Mouse (Mus musculus) cerebellum, adult 2 months (tissue): ENCODE results near the gene Uvrag.

Source experiments
- CTCF ChIP-seq: fragments of 200-500 bp; IDR thresholded peaks from 2 replicates; pipeline ENCODE4 v1.5.1; 2011; ENCODE audit warnings: low read depth, mild to moderate bottlenecking, control low read depth, low read length, moderate library complexity, borderline replicate concordance; ENCODE audit not compliant: insufficient read depth
- POLR2A ChIP-seq: fragments of 200-500 bp; IDR thresholded peaks from 2 replicates; pipeline ENCODE4 v1.6.1; 2011; ENCODE audit warnings: low read length, control low read depth, borderline replicate concordance; ENCODE audit not compliant: insufficient read depth

- TF ChIP-seq CTCF (no peak), POLR2A (no peak)
These were observed 1.1 kb upstream of the Uvrag start for GRCm38 (mm10) chr7:99141919-99142606.
